Mouse (Mus musculus): ENCODE results near the gene Gm11172. TPM values are rescaled to one million over a fixed set of nuclear protein-coding genes. Genes with fewer than 3 reads are reported as not detected.

The Gm11172 gene
- total and polyA plus RNA-seq, 2 experiments from 2014 or later: not detected

DNA sequence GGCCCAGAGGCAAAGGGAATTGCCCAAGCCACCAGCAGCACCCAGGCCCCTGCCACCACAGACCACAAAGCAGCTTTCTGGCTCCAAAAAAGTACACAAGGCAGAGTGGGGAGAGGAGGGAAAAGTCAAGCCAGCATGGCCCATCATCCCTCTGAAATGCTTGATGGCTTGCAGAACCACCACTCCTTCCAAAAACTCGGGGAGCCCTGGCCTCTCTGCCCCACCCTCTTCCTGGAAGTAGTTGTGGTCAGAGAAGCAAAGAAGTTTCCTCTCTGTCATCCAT lies 29.6 kb upstream of the Gm11172 start:
- no peaks in the 10 kb centered on the region for H3K9me3 ChIP-seq (replicated peaks; ENCODE audit: control insufficient read depth, low read length)
- peak overlapping the region; percentile 79; the same call in 1 of the 2 replicates for H3K4me3 ChIP-seq (ENCODE audit: low read depth, low read length)
- H3K4me1 ChIP-seq (ENCODE audit: control insufficient read depth, insufficient read depth): peaks cover 29% of the 10 kb centered on the region
- TF ChIP-seq EP300 (IDR thresholded peaks at IDR 0.05; ENCODE audit: low read depth) (no peak), CTCF (IDR thresholded peaks at IDR 0.05; ENCODE audit: low read depth) (no peak)
- H3K36me3 ChIP-seq (replicated peaks; ENCODE audit: control insufficient read depth, insufficient read depth, low read length): no peaks in the 10 kb centered on the region
- DNase-seq (ENCODE audit: low spot score): no peak
- 27% methylated on average over 1 of the region's 1 CpGs for WGBS
- no peak overlapping the region for H3K9ac ChIP-seq (replicated peaks; ENCODE audit: low read depth, low read length)
- H3K4me2 ChIP-seq (ENCODE audit: low read depth, low read length): peak overlapping the region; percentile 93; the same call in 1 of the 2 replicates
- H3K27ac ChIP-seq (ENCODE audit: low read depth): no peak overlapping the region
- ATAC-seq (ENCODE audit: insufficient read depth, low read depth): no peak
- no peaks in the 10 kb centered on the region for H3K27me3 ChIP-seq (ENCODE audit: control insufficient read depth, insufficient read depth, low read length)

DNA sequence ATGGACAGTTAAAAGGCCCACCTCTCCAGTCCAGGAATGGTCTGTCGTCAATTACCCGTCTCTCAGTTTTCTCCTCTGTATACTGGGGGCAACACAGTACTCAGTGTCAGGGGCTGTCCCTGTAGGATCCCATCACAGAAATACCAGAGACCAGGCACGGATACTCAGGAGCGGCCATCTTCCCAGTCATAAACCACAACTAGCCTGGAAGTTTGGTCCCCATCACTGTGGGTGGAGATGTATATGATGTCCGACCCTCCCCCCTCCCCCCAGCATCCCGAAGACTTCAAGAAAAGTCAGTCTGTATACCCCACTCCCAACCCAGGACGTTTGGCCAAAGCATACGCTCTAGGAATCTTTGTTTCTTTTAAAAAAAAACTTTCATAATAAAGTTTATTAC lies 29.3 kb upstream of the Gm11172 start:
- Histone ChIP-seq H3K27me3 (ENCODE audit: control insufficient read depth, insufficient read depth, low read length) (no peaks in the 10 kb centered on the region), H3K36me3 (replicated peaks; ENCODE audit: control insufficient read depth, insufficient read depth, low read length) (no peaks in the 10 kb centered on the region), H3K9me3 (replicated peaks; ENCODE audit: control insufficient read depth, low read length) (no peaks in the 10 kb centered on the region), H3K4me1 (ENCODE audit: control insufficient read depth, insufficient read depth) (peaks cover 28% of the 10 kb centered on the region), H3K9ac (replicated peaks; ENCODE audit: low read depth, low read length) (no peak overlapping the region), H3K27ac (ENCODE audit: low read depth) (no peak overlapping the region), H3K4me2 (ENCODE audit: low read depth, low read length) (peak overlapping the region; percentile 93; the same call in 1 of the 2 replicates), H3K4me3 (ENCODE audit: low read depth, low read length) (peak overlapping the region; percentile 79; the same call in 1 of the 2 replicates)
- ATAC-seq (ENCODE audit: insufficient read depth, low read depth) (no peak), DNase-seq (ENCODE audit: low spot score) (no peak)
- 71% methylated on average over 8 of the region's 8 CpGs for WGBS
- TF ChIP-seq CTCF (IDR thresholded peaks at IDR 0.05; ENCODE audit: low read depth) (no peak), EP300 (IDR thresholded peaks at IDR 0.05; ENCODE audit: low read depth) (no peak)

DNA sequence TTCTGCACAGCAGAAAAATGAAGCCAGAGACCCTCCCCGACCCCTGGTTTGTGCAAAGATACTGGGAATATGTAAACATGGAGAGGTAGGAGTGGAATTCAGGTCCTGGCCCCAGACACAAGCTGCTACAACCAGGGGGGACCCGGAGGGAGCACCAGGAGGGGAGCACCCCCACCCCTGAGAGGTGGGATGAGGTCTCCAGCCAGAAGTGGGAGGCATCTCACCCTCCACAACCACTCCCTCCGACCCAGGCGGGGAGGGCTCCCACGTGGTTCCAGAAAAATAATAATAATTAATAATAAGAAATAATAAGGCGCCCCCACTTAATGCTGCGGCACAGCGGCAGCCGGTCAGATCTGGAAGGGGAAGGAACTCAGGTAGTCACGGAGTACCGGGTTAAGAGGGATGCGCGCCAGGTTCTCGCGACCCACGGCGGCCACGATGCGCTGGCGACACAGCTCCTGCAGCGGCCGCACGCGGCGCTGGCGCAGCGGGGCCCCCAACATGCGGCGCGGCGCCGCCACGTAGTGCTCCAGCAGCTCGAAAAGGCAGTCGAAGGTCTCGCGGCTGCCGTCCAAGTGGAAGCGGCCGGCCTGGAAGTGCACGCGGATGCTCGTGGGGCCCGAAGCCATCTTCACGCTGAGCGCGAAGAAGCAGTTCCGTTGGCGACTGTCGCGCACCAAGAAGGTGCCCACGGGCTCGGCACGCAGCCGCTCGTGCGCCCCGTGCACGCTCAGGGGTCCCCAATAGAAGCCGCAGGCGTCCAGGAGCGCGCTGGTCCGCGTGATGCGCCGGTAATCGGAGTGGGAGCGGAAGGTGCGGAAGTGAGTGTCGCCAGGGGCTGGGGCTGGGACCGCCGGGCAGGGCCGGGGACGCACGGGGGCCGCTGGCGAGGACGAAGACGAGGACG lies 28.6 kb upstream of the Gm11172 start:
- no peak for ATAC-seq (ENCODE audit: insufficient read depth, low read depth)
- Histone ChIP-seq H3K4me2 (ENCODE audit: low read depth, low read length) (peak overlapping the region; percentile 93), H3K4me3 (ENCODE audit: low read depth, low read length) (peak overlapping the region; percentile 79), H3K27ac (ENCODE audit: low read depth) (peak overlapping the region; percentile 94; the same call in 1 of the 2 replicates), H3K36me3 (replicated peaks; ENCODE audit: control insufficient read depth, insufficient read depth, low read length) (no peaks in the 10 kb centered on the region), H3K9me3 (replicated peaks; ENCODE audit: control insufficient read depth, low read length) (no peaks in the 10 kb centered on the region), H3K4me1 (ENCODE audit: control insufficient read depth, insufficient read depth) (peaks cover 28% of the 10 kb centered on the region), H3K27me3 (ENCODE audit: control insufficient read depth, insufficient read depth, low read length) (no peaks in the 10 kb centered on the region), H3K9ac (replicated peaks; ENCODE audit: low read depth, low read length) (peak overlapping the region; percentile 27)
- TF ChIP-seq CTCF (IDR thresholded peaks at IDR 0.05; ENCODE audit: low read depth) (no peak), EP300 (IDR thresholded peaks at IDR 0.05; ENCODE audit: low read depth) (no peak)
- peak; percentile 37 for DNase-seq (ENCODE audit: low spot score)
- 2% methylated on average over 81 of the region's 81 CpGs for WGBS

DNA sequence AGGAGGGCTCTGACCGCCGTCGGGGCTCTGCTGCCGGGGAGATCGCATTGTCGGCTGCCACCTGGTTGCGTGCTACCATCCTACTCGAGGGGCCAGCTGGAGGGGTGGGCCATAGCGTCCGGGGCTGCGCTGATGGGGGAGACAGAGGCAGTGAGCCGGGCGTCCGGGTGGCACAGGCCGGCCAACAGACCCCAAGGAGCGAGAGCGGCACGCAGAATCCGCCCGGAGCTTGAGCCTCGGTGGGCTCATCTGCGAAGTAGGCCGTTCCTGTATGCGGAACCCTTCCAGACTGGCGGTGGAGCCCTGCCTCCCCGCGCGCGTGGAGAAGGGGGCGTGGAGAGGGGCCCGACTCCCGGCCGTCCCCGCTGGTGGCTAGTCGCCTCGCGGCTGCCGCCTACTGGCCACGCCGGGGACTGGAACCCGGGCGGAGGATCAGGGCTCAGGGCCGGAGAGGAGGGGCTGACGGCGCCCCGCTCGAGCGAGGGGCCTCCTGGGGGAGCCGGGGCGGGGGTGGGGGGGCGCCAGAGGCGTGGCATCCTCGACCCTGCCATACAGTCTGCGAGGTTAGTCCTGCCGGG lies 27.8 kb upstream of the Gm11172 start:
- H3K4me1 ChIP-seq (ENCODE audit: control insufficient read depth, insufficient read depth): peaks cover 28% of the 10 kb centered on the region
- under 1% methylated on average over 25 of the region's 55 CpGs for WGBS
- H3K36me3 ChIP-seq (replicated peaks; ENCODE audit: control insufficient read depth, insufficient read depth, low read length): no peaks in the 10 kb centered on the region
- peak overlapping the region; percentile 93 for H3K4me2 ChIP-seq (ENCODE audit: low read depth, low read length)
- H3K27me3 ChIP-seq (ENCODE audit: control insufficient read depth, insufficient read depth, low read length): no peaks in the 10 kb centered on the region
- no peaks in the 10 kb centered on the region for H3K9me3 ChIP-seq (replicated peaks; ENCODE audit: control insufficient read depth, low read length)
- peak; percentile 89 for TF ChIP-seq CTCF (IDR thresholded peaks at IDR 0.05; ENCODE audit: low read depth)
- no peak; the same call in 1 of the 2 replicates for TF ChIP-seq EP300 (IDR thresholded peaks at IDR 0.05; ENCODE audit: low read depth)
- H3K9ac ChIP-seq (replicated peaks; ENCODE audit: low read depth, low read length): peak overlapping the region; percentile 73
- peak overlapping the region; percentile 79 for H3K4me3 ChIP-seq (ENCODE audit: low read depth, low read length)
- DNase-seq (ENCODE audit: low spot score): peak; percentile 79
- peak overlapping the region; percentile 94 for H3K27ac ChIP-seq (ENCODE audit: low read depth)
- ATAC-seq (ENCODE audit: insufficient read depth, low read depth): peak; percentile 77

DNA sequence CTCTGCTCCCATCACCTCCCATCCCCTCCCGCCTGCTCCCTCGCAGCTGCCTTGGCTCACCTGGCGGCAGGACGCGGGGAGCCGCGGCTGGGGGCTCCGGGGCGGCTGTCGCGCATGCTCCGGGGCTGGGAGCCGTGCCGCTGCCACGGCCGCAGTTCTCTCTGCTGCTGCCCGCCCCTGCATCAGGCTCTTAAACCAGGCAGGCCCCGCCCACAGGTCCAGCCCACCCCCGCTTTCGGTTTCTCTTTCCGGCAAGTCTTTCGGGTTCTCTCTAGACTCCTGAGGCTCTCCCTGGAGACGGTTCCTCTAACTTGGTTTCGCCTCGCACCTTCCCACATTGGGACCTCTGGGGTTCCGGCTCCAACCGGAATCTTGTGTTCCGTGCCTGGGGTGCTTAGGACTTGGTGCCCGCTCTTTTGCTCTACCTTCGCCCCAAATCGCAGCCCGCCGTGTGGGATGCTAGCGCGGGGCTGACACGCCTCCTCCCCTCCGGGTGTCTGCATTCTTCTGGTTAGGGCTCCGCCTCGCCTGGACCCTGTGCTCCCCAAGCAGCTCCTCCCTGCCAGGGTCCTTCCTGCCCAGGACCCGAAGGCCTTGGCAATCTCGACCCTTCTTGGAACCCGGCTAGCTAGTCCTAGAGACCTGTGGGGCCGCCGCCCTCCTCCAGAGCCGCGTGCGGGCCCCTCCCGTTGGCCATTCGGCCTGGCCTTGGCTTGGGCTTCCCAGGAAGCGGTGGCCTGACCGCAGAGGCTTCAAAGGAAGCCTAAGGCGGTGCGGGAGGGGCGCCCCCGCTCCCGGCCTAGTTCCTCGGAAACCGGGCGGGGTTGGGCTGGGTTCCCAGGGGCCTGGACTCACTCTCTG lies 27.1 kb upstream of the Gm11172 start, which contains the start of gene Socs1:
Gene Socs1 (minus strand): TSS at position 166 of the 861 bp plus-strand sequence.
- peak; percentile 93 for DNase-seq (ENCODE audit: low spot score)
- TF ChIP-seq CTCF (IDR thresholded peaks at IDR 0.05; ENCODE audit: low read depth) (no peak), EP300 (IDR thresholded peaks at IDR 0.05; ENCODE audit: low read depth) (no peak; the same call in none of the 2 replicates)
- Histone ChIP-seq H3K9me3 (replicated peaks; ENCODE audit: control insufficient read depth, low read length) (no peaks in the 10 kb centered on the region), H3K27me3 (ENCODE audit: control insufficient read depth, insufficient read depth, low read length) (no peaks in the 10 kb centered on the region), H3K36me3 (replicated peaks; ENCODE audit: control insufficient read depth, insufficient read depth, low read length) (no peaks in the 10 kb centered on the region), H3K4me3 (ENCODE audit: low read depth, low read length) (peak within 1 kb of the TSS; percentile 79), H3K27ac (ENCODE audit: low read depth) (peak within 1 kb of the TSS; percentile 94), H3K4me2 (ENCODE audit: low read depth, low read length) (peak within 1 kb of the TSS; percentile 93), H3K4me1 (ENCODE audit: control insufficient read depth, insufficient read depth) (peaks cover 28% of the 10 kb centered on the region), H3K9ac (replicated peaks; ENCODE audit: low read depth, low read length) (peak within 1 kb of the TSS; percentile 73)
- ATAC-seq (ENCODE audit: insufficient read depth, low read depth): peak; percentile 78
- WGBS: under 1% methylated on average over 59 of the region's 59 CpGs
